Mouse (Mus musculus): ENCODE results near the gene Sfxn5. TPM values are rescaled to one million over a fixed set of nuclear protein-coding genes. Genes with fewer than 3 reads are reported as not detected.

The Sfxn5 gene
- total and polyA plus RNA-seq, 3 experiments = 1.8 to 3.0 TPM; not detected in 1

DNA sequence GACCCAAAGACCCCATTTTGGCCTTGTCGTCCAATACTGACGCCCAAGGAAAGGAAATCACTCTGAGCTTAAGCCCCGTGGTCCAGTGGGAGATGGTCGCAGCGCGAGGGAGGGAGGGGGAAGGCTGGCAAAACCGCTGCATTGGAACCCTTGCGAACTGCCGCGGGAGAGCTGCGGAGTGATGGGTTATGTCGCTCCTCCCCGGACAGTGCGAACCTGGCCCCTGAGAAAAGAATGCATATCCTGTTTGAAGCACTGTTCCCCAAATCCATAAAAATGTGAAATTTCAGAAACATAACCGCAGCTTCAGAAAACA lies 146.5 kb downstream of the Sfxn5 start:
- no peaks in the 10 kb centered on the region for H3K4me1 ChIP-seq (ENCODE audit: control insufficient read depth in 1 of 2, insufficient read depth in 2 of 2, low read length in 2 of 2)
- H3K27ac ChIP-seq (ENCODE audit: control insufficient read depth, low read depth, low read length) = no peak overlapping the region
- DNase-seq (ENCODE audit: low read depth, low spot score) = no peak
- H3K79me2 ChIP-seq (ENCODE audit: control insufficient read depth, insufficient read depth, low read length, poor library complexity) = no peaks in the 10 kb centered on the region
- H3K36me3 ChIP-seq (ENCODE audit: control insufficient read depth in 1 of 2, insufficient read depth in 2 of 2, low read length in 2 of 2) = no peaks in the 10 kb centered on the region
- H3K9me3 ChIP-seq (replicated peaks; ENCODE audit: insufficient read depth, low read length) = no peaks in the 10 kb centered on the region
- TF ChIP-seq USF2 (IDR thresholded peaks at IDR 0.05; ENCODE audit: borderline replicate concordance in 1 of 2, insufficient read depth in 1 of 2, low read depth in 1 of 2, low read length in 2 of 2) (no peak), ZNF384 (IDR thresholded peaks at IDR 0.05; ENCODE audit: low read depth, low read length) (no peak), POLR2AphosphoS5 (IDR thresholded peaks at IDR 0.05; ENCODE audit: borderline replicate concordance, low read depth, low read length) (no peak), RAD21 (IDR thresholded peaks at IDR 0.05; ENCODE audit: low read depth, low read length) (no peak), GATA1 (IDR thresholded peaks at IDR 0.05; ENCODE audit: low read depth, low read length) (no peak), SMC3 (IDR thresholded peaks at IDR 0.05; ENCODE audit: low read depth, low read length) (no peak), TBP (IDR thresholded peaks at IDR 0.05; ENCODE audit: low read depth, low read length) (no peak), ZKSCAN1 (IDR thresholded peaks at IDR 0.05; ENCODE audit: low read depth, low read length) (no peak), ZMIZ1 (IDR thresholded peaks at IDR 0.05; ENCODE audit: low read depth, low read length) (no peak), TAL1 (IDR thresholded peaks at IDR 0.05; ENCODE audit: low read length) (no peak), ZC3H11A (IDR thresholded peaks at IDR 0.05; ENCODE audit: low read depth, low read length) (no peak), NELFE (IDR thresholded peaks at IDR 0.05; ENCODE audit: low read depth, low read length) (no peak), MYB (IDR thresholded peaks at IDR 0.05; ENCODE audit: low read depth, low read length) (no peak), ETS1 (IDR thresholded peaks at IDR 0.05; ENCODE audit: low read depth, low read length) (no peak), UBTF (IDR thresholded peaks at IDR 0.05; ENCODE audit: borderline replicate concordance, insufficient read depth, low read depth, low read length) (no peak), BHLHE40 (IDR thresholded peaks at IDR 0.05; ENCODE audit: borderline replicate concordance, low read depth, low read length) (no peak), SIN3A (IDR thresholded peaks at IDR 0.05; ENCODE audit: low read length) (no peak), CTCF (IDR thresholded peaks at IDR 0.05 in 2 of 3, conservative IDR thresholded peaks at IDR 0.05 in 1 of 3; ENCODE audit: control insufficient read depth in 1 of 3, insufficient read depth in 1 of 3, low read depth in 2 of 3, low read length in 3 of 3, poor library complexity in 1 of 3, severe bottlenecking in 1 of 3) (no peak)
- H3K4me3 ChIP-seq (ENCODE audit: control insufficient read depth in 1 of 2, insufficient read depth in 1 of 2, low read depth in 2 of 2, low read length in 2 of 2) = no peak overlapping the region
- H3K27me3 ChIP-seq (ENCODE audit: control insufficient read depth in 1 of 2, insufficient read depth in 2 of 2, low read length in 2 of 2) = no peaks in the 10 kb centered on the region; a peak in 1 of 4 replicates
- H3K9ac ChIP-seq (ENCODE audit: control insufficient read depth, low read depth, low read length, poor library complexity, severe bottlenecking) = no peak overlapping the region

DNA sequence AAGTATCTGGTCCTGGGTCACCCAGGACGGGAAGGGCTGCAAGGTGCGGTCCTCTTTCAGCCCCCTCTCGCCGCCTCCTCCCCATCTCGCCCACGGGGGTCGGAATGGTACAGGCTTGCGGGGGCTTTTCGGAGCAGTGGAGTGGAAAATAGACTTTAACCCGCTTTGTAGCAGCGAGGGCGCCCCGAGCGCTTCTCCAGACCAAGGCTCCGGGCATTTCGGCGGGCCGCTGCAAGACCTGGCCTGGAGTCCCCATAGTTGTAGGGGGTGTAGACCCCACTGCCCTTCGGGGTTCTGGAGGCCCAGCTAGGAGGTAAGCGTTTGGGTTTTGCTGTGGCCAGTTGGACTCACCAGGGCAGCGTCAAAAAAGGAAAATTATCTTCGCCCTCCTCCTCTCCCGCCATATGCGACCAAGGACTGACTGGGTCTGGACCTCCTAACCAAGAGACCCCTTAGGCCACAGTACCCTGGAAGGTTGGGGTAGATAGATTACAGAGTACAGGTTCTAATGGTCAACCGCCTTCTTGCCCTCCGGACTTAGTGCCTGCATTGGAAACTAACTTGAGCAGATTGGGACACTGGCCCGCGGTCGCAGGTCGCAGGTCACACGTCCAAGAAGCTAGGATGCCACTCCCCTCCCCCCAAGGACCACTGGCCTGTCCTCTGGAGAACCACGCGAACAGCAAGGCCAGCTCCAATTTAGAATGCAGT lies 147.0 kb downstream of the Sfxn5 start:
- TF ChIP-seq JUND (IDR thresholded peaks at IDR 0.05; ENCODE audit: low read depth, low read length) (no peak), NRF1 (IDR thresholded peaks at IDR 0.05; ENCODE audit: insufficient read depth, low read depth, low read length, poor library complexity, severe bottlenecking) (no peak), ZMIZ1 (IDR thresholded peaks at IDR 0.05; ENCODE audit: low read depth, low read length) (no peak), ZC3H11A (IDR thresholded peaks at IDR 0.05; ENCODE audit: low read depth, low read length) (no peak), CHD2 (IDR thresholded peaks at IDR 0.05; ENCODE audit: low read length) (no peak), ZNF384 (IDR thresholded peaks at IDR 0.05; ENCODE audit: low read depth, low read length) (no peak), ZKSCAN1 (IDR thresholded peaks at IDR 0.05; ENCODE audit: low read depth, low read length) (no peak), MEF2A (IDR thresholded peaks at IDR 0.05; ENCODE audit: extremely low read depth, insufficient replicate concordance, low read depth, low read length, poor library complexity, severe bottlenecking) (no peak), POLR2A (IDR thresholded peaks at IDR 0.05; ENCODE audit: control insufficient read depth in 1 of 2, insufficient read depth in 1 of 2, low read depth in 1 of 2, low read length in 2 of 2, poor library complexity in 1 of 2) (no peak), USF1 (IDR thresholded peaks at IDR 0.05; ENCODE audit: low read depth, low read length) (no peak), UBTF (IDR thresholded peaks at IDR 0.05; ENCODE audit: borderline replicate concordance, insufficient read depth, low read depth, low read length) (no peak), KAT2A (conservative IDR thresholded peaks at IDR 0.05; ENCODE audit: low read depth, low read length) (no peak), EP300 (IDR thresholded peaks at IDR 0.05; ENCODE audit: low read depth in 1 of 2, low read length in 2 of 2) (no peak), POLR2AphosphoS2 (IDR thresholded peaks at IDR 0.05; ENCODE audit: low read length) (no peak), GABPA (IDR thresholded peaks at IDR 0.05; ENCODE audit: low read depth, low read length) (no peak), SIN3A (IDR thresholded peaks at IDR 0.05; ENCODE audit: low read length) (no peak)
- H3K27ac ChIP-seq (ENCODE audit: control insufficient read depth, low read depth, low read length) = no peak overlapping the region
- H3K9ac ChIP-seq (ENCODE audit: control insufficient read depth, low read depth, low read length, poor library complexity, severe bottlenecking) = no peak overlapping the region
- DNase-seq (ENCODE audit: low read depth, low spot score) = no peak
- no peaks in the 10 kb centered on the region for H3K79me2 ChIP-seq (ENCODE audit: control insufficient read depth, insufficient read depth, low read length, poor library complexity)
- no peaks in the 10 kb centered on the region for H3K36me3 ChIP-seq (ENCODE audit: control insufficient read depth in 1 of 2, insufficient read depth in 2 of 2, low read length in 2 of 2)
- H3K27me3 ChIP-seq (ENCODE audit: control insufficient read depth in 1 of 2, insufficient read depth in 2 of 2, low read length in 2 of 2) = peaks cover 0 to 1% of the 10 kb centered on the region in 2 experiments; a peak in 3 of 4 replicates
- no peaks in the 10 kb centered on the region for H3K4me1 ChIP-seq (ENCODE audit: control insufficient read depth in 1 of 2, insufficient read depth in 2 of 2, low read length in 2 of 2)
- H3K9me3 ChIP-seq (replicated peaks; ENCODE audit: insufficient read depth, low read length) = no peaks in the 10 kb centered on the region
- no peak overlapping the region for H3K4me3 ChIP-seq (ENCODE audit: control insufficient read depth in 1 of 2, insufficient read depth in 1 of 2, low read depth in 2 of 2, low read length in 2 of 2)
